Mouse (Mus musculus) midbrain, embryonic 16.5 days (tissue): ENCODE results near the gene Srrd. TPM values are rescaled to one million over a fixed set of nuclear protein-coding genes. Genes with fewer than 3 reads are reported as not detected.

Source experiments
- ATAC-seq: fragments of 200-750 bp; cut with Nextera tagmentation; 2 replicates; pipeline ENCODE4 v1.8.0; 2017; ENCODE audit warnings: moderate TSS enrichment
- H3K27ac ChIP-seq: fragments of 300-500 bp; sonication (generic); 2 replicates; pipeline ENCODE4 v1.5.1; 2014; ENCODE audit warnings: mild to moderate bottlenecking, low read length, mixed read lengths
- H3K27me3 ChIP-seq: fragments of 300-500 bp; sonication (generic); 2 replicates; pipeline ENCODE4 v1.6.1; 2014; ENCODE audit warnings: low read depth, low read length, mixed read lengths; ENCODE audit not compliant: control insufficient read depth, insufficient read depth
- H3K36me3 ChIP-seq: fragments of 300-500 bp; sonication (generic); 2 replicates; pipeline ENCODE4 v1.6.1; 2014; ENCODE audit warnings: mild to moderate bottlenecking, low read length, moderate library complexity, mixed read lengths; ENCODE audit not compliant: control insufficient read depth, insufficient read depth
- H3K4me1 ChIP-seq: fragments of 300-500 bp; sonication (generic); 2 replicates; pipeline ENCODE4 v1.6.1; 2014; ENCODE audit warnings: mild to moderate bottlenecking, low read length, mixed read lengths; ENCODE audit not compliant: control insufficient read depth, insufficient read depth
- H3K4me2 ChIP-seq: fragments of 300-500 bp; sonication (generic); 2 replicates; pipeline ENCODE4 v1.6.1; 2014; ENCODE audit warnings: mild to moderate bottlenecking, low read length, mixed read lengths
- H3K4me3 ChIP-seq: fragments of 300-500 bp; sonication (generic); 2 replicates; pipeline ENCODE4 v1.5.1; 2014; ENCODE audit warnings: low read depth, mild to moderate bottlenecking, low read length, moderate library complexity, mixed read lengths
- H3K9ac ChIP-seq: fragments of 300-500 bp; sonication (generic); 2 replicates; pipeline ENCODE4 v1.6.1; 2014; ENCODE audit warnings: low read depth, low read length, mixed read lengths
- H3K9me3 ChIP-seq: fragments of 300-500 bp; sonication (generic); replicated peaks from 2 replicates; pipeline ENCODE4 v1.6.1; 2014; ENCODE audit warnings: mild to moderate bottlenecking, low read length, mixed read lengths; ENCODE audit not compliant: control insufficient read depth, poor library complexity, severe bottlenecking
- whole genome bisulfite sequencing: fragments of 180-500 bp; shearing (Covaris S2); extraction: QIAGEN DNeasy Blood & Tissue Kit; methylation state at CpG from one replicate; pipeline ENCODE4 v1.1.7; 2014; 5-methylcytosine and 5-hydroxymethylcytosine counted together
- polyA plus RNA-seq: library from polyadenylated mRNA; unstranded; fragments of >200 nt; fragmentation: Nextera tagmentation; extraction: Ambion mirVana; gene quantifications from 2 replicates; pipeline ENCODE4 v1.2.1, GENCODE M21; 2015

Gene Srrd
- polyA plus RNA-seq, 1 experiment from 2014 or later, result 56.8 TPM

DNA sequence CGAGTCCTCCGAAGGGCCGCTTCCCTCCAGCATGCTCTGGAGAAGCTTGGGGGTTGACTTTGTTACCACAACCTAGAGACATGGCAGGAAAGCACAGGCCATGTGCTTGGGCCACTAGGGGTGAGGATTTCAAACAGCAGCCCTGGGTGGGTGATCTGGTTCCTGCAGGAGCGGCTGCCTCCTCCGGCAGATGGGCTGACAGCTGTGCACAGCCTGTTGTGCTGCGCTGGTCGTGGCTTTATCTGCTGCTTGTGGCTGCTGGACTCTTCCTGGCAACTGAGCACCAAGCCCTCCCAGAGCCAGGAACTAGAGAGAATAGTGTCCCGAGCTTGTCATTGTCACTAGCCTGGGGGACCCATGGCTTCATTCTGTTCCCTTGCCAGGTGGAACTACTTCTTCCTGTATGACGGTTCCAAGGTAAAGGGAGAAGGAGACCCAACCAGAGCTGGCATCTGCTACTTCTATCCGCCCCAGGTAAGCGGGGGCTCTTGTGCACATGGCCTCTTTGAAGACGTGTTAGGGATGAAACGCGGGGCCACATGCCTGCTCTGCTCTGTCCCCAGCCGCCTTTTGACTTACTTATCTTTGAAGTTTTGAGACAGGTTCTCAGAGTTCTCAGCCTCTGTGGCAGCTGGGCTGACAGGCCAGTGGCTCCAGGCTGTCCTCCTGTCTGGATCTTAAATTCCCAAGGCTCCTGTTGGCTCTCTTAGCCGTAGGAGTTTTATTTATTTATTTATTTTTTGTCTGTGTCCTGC lies 3.5 kb upstream of the Srrd start:
- Histone ChIP-seq H3K9me3 (no peaks in the 10 kb centered on the region), H3K9ac (peak overlapping the region; percentile 25; the same call in 1 of the 2 replicates), H3K4me1 (peaks cover 38% of the 10 kb centered on the region), H3K4me3 (no peak overlapping the region), H3K4me2 (peak overlapping the region; percentile 14; the same call in 1 of the 2 replicates), H3K36me3 (peaks cover 12% of the 10 kb centered on the region), H3K27me3 (no peaks in the 10 kb centered on the region), H3K27ac (no peak overlapping the region)
- no peak for ATAC-seq
- WGBS, result 86% methylated on average over 16 of the region's 16 CpGs

DNA sequence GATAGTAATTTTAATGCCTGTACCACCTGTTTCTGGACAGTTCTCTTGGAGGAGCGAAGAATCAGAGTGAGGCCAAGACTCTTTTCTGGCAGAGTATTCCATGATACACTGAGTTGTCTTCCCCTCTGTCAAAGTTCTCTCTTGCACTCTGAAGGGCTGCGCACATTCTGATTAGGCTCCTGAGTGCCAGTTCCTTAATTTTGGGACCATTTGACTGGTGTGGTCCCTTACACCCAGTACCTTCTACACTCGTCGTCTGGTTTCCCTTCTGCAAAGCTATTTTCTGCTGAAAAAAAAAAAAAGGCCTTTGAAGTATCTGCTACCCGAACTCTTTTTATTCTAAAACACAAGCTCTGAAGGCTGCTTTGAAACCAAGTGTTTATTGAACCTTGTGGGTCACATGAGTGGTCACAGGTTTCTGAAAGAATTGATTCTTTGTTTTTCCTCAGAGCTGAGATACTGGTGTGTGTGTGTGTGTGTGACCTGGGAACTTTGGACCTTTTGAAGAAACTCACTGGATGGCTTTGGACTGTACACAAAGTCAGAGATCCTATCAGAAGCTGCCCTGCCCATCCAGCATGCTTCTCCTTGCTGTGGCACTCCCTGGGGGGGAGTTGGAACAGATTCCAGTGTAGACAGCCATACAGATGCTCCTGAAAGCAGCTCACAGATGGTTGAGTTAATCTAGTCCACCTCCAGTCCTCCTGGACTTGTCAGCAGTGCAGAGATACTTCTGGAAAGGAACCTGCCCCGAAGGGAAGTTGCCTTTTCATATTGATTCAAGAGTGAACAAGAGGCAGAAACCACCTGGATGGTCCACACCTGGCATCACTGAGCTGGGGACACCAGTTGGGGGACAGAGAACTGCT lies 1.5 kb upstream of the Srrd start:
- Histone ChIP-seq H3K4me3 (no peak overlapping the region), H3K36me3 (peaks cover 3% of the 10 kb centered on the region; the same call in 1 of the 2 replicates), H3K9ac (no peak overlapping the region), H3K4me2 (no peak overlapping the region; the same call in 1 of the 2 replicates), H3K4me1 (peaks cover 38% of the 10 kb centered on the region), H3K27me3 (no peaks in the 10 kb centered on the region), H3K9me3 (no peaks in the 10 kb centered on the region), H3K27ac (no peak overlapping the region)
- WGBS, result 80% methylated on average over 6 of the region's 6 CpGs
- ATAC-seq, result no peak

DNA sequence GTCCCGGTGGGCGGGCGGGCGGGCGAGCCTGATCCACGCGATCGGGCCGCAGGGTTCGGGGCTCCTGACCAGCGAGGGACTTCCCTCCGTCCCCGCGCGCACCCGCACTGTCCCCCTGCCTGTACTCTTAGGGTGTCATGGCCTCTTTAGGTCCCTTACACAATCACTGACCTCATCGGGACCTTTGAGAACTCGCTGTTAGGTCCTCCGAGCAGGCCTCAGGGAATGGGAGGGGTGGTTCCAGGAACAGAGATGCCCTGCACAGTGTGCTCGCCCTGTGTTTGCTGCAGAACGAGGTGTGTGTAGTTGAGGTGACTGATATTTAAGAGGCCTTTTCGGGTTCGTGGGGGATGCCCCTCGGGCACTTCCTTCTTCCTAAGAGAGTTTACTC lies 360 bp upstream of the Srrd start:
- H3K4me3 ChIP-seq, result peak overlapping the region; percentile 91
- H3K9me3 ChIP-seq, result no peaks in the 10 kb centered on the region
- peak overlapping the region; percentile 90 for H3K4me2 ChIP-seq
- peaks cover 6% of the 10 kb centered on the region; the same call in 1 of the 2 replicates for H3K36me3 ChIP-seq
- 0% methylated on average over 24 of the region's 24 CpGs for WGBS
- peaks cover 38% of the 10 kb centered on the region for H3K4me1 ChIP-seq
- peak overlapping the region; percentile 69 for H3K27ac ChIP-seq
- no peaks in the 10 kb centered on the region for H3K27me3 ChIP-seq
- ATAC-seq, result peak; percentile 72
- peak overlapping the region; percentile 88 for H3K9ac ChIP-seq

DNA sequence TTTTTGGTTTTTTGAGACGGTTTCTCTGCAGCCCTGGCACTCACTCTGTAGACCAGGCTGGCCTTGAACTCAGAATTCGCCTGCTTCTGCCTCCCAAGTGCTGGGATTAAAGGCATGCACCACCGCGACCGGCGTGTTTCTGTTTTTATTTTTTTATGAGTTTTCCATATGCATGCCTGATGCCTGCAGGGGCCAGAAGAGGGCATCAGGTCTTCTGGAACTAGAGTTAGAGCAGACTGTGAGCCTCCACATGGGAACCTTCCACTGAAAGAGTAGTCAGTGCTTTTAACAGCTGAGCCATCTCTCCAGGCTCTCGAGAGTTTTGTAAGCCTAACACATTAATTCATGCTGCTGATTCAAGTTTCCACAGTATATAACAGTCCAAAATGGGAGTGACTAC lies 3.6 kb downstream of the Srrd start:
- Histone ChIP-seq H3K27ac (no peak overlapping the region), H3K36me3 (peaks cover 31% of the 10 kb centered on the region), H3K9me3 (no peaks in the 10 kb centered on the region), H3K4me3 (no peak overlapping the region), H3K27me3 (no peaks in the 10 kb centered on the region), H3K4me2 (no peak overlapping the region), H3K9ac (no peak overlapping the region), H3K4me1 (peaks cover 19% of the 10 kb centered on the region)
- WGBS, result 68% methylated on average over 7 of the region's 7 CpGs
- no peak for ATAC-seq

DNA sequence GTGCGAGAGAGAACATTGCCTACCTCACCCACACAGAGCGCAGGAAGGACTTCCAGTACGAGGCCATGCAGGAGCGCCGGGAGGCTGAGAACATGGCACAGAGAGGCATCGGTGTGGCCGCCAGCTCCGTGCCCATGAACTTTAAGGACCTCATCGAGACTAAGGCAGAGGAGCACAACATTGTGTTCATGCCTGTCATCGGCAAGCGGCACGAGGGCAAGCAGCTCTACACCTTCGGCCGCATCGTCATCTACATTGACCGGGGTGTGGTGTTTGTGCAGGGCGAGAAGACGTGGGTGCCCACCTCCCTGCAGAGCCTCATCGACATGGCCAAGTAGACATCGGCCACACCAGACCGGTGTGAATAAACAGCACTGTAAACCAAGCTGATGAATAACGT lies 5.8 kb downstream of the Srrd start:
- no peak for ATAC-seq
- no peaks in the 10 kb centered on the region for H3K27me3 ChIP-seq
- no peak overlapping the region for H3K27ac ChIP-seq
- H3K9me3 ChIP-seq, result no peaks in the 10 kb centered on the region
- 94% methylated on average over 22 of the region's 22 CpGs for WGBS
- peaks cover 48% of the 10 kb centered on the region for H3K36me3 ChIP-seq
- H3K4me2 ChIP-seq, result no peak overlapping the region
- H3K4me1 ChIP-seq, result peaks cover 5% of the 10 kb centered on the region
- no peak overlapping the region for H3K9ac ChIP-seq
- no peak overlapping the region for H3K4me3 ChIP-seq

DNA sequence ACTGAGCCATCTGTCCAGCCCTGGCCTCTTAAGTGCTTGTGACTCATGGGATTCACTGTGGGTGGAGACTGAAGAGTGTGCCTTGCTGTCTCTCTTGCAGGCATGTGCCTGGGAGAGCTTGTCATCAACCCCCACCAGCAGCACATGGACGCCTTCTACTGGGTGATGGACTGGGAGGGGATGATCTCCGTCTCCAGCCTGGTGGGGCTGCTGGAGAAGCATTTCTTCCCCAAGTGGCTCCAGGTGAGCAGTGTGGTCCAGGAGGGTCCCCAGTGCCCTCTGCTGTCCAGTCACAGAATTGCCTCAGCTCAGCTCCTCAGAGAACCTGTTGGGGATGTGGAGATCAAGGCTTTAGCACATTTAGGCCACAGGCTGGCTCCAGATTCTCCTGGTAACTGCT lies 7.4 kb downstream of the Srrd start:
- Histone ChIP-seq H3K27me3 (no peaks in the 10 kb centered on the region), H3K36me3 (peaks cover 63% of the 10 kb centered on the region), H3K4me2 (no peak overlapping the region), H3K4me3 (no peak overlapping the region), H3K9ac (no peak overlapping the region), H3K27ac (no peak overlapping the region), H3K4me1 (no peaks in the 10 kb centered on the region), H3K9me3 (no peaks in the 10 kb centered on the region)
- ATAC-seq, result no peak
- 21% methylated on average over 2 of the region's 2 CpGs for WGBS

DNA sequence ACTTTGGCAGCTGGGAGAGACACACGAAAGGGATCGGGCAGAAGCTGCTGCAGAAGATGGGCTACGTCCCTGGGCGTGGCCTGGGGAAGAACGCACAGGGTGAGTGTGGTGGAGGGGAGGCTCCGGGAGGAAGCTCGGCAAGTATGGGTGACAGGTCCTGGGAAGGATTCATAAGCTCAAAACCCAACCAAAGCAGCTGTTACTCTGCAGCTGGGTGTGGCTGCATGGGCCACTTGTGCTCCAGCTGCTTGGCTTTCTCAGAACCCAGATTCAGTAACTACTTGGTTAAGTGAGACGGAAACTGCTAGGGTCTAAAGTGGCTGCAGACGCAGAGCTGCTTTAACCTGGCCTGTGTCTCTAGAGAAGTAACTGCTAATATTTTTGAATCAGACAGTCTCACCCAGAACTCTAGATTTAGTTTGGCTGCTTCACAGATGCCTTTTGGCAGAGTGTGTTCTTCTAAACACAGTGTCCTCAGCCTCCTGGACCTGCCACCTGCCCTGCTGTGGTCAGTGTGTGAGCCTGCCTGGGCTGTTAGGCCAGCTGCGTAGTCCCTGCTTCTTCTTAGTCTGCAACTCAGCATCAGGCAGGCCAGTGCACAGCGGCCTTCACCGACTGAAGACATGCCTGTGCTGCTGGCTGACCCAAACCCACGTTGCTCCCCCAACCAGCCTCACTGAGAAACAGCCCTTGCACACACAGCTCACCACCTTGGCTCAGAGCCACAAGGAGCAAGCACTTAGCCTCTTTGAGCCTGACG lies 12.9 kb downstream of the Srrd start:
- Histone ChIP-seq H3K9me3 (no peaks in the 10 kb centered on the region), H3K4me2 (no peak overlapping the region), H3K4me1 (peaks cover 14% of the 10 kb centered on the region), H3K9ac (no peak overlapping the region), H3K4me3 (no peak overlapping the region), H3K27ac (no peak overlapping the region), H3K27me3 (no peaks in the 10 kb centered on the region), H3K36me3 (peaks cover 55% of the 10 kb centered on the region)
- 95% methylated on average over 14 of the region's 14 CpGs for WGBS
- no peak for ATAC-seq

DNA sequence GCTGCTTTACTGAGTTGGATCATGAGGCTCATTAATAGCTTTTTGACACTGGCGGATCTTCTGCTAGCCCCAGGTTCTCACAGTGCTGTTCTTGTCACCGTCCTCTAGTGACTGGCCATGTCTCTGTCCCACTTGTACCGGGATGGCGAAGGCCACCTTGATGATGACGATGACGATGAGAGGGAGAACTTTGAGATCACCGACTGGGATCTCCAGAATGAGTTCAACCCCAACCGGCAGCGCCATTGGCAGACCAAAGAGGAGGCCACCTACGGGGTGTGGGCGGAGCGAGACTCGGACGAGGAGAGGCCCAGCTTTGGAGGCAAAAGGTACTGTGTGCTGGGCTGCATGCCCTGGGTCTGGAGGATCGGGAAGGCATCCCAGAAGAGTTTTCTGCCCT lies 15.0 kb downstream of the Srrd start:
- Histone ChIP-seq H3K4me2 (no peak overlapping the region), H3K27ac (no peak overlapping the region), H3K36me3 (peaks cover 36% of the 10 kb centered on the region), H3K4me1 (peaks cover 14% of the 10 kb centered on the region), H3K27me3 (no peaks in the 10 kb centered on the region), H3K9ac (no peak overlapping the region), H3K9me3 (no peaks in the 10 kb centered on the region), H3K4me3 (no peak overlapping the region)
- 94% methylated on average over 15 of the region's 15 CpGs for WGBS
- no peak for ATAC-seq
